Mouse (Mus musculus) heart, postnatal 0 days (tissue): ENCODE data around the gene Epha2. TPM values are rescaled to one million over a fixed set of nuclear protein-coding genes. Genes with fewer than 3 reads are reported as not detected.

Experiments
- ATAC-seq: fragments of 200-750 bp; cut with Nextera tagmentation; 2 replicates; pipeline ENCODE4 v1.8.0; 2017; ENCODE audit warnings: low read depth, moderate number of reproducible peaks, moderate library complexity; ENCODE audit not compliant: insufficient read depth
- DNase-seq: peaks from one replicate; pipeline ENCODE4 v3.0.0-alpha.2; 2016; ENCODE audit warnings: low spot score
- H3K27ac ChIP-seq: fragments of 300-500 bp; sonication (generic); 2 replicates; pipeline ENCODE4 v1.5.1; 2014; ENCODE audit warnings: low read depth, mild to moderate bottlenecking
- H3K27me3 ChIP-seq: fragments of 300-500 bp; sonication (generic); 2 replicates; pipeline ENCODE4 v1.6.1; 2014; ENCODE audit warnings: low read length, mixed read lengths; ENCODE audit not compliant: control insufficient read depth, insufficient read depth
- H3K36me3 ChIP-seq: fragments of 300-500 bp; sonication (generic); replicated peaks from 2 replicates; pipeline ENCODE4 v1.6.1; 2014; ENCODE audit warnings: low read length, mixed read lengths; ENCODE audit not compliant: control insufficient read depth, insufficient read depth
- H3K4me1 ChIP-seq: fragments of 300-500 bp; sonication (generic); 2 replicates; pipeline ENCODE4 v1.6.1; 2014; ENCODE audit warnings: antibody characterized with exemption; ENCODE audit not compliant: control insufficient read depth, insufficient read depth
- H3K4me2 ChIP-seq: fragments of 300-500 bp; sonication (generic); 2 replicates; pipeline ENCODE4 v1.6.1; 2014; ENCODE audit warnings: low read depth, mild to moderate bottlenecking, low read length, moderate library complexity
- H3K4me3 ChIP-seq: fragments of 300-500 bp; sonication (generic); 2 replicates; pipeline ENCODE4 v1.5.1; 2014; ENCODE audit warnings: low read depth, low read length
- H3K9ac ChIP-seq: fragments of 300-500 bp; sonication (generic); replicated peaks from 2 replicates; pipeline ENCODE4 v1.6.1; 2014; ENCODE audit warnings: low read depth, low read length, mixed read lengths
- H3K9me3 ChIP-seq: fragments of 300-500 bp; sonication (generic); replicated peaks from 2 replicates; pipeline ENCODE4 v1.6.1; 2016; ENCODE audit warnings: low read length; ENCODE audit not compliant: control insufficient read depth
- CTCF ChIP-seq: IDR thresholded peaks from 2 replicates; pipeline ENCODE4 v1.5.1; 2016; ENCODE audit warnings: antibody characterized with exemption, control low read depth, low read depth
- EP300 ChIP-seq: IDR thresholded peaks from 2 replicates; pipeline ENCODE4 v1.6.1; 2016; ENCODE audit warnings: antibody characterized with exemption, low read depth
- WGBS: fragments of 180-500 bp; shearing (Covaris S2); extraction: QIAGEN DNeasy Blood & Tissue Kit; methylation state at CpG from one replicate; pipeline ENCODE4 v1.1.7; 2014; 5-methylcytosine and 5-hydroxymethylcytosine counted together
- polyA plus RNA-seq: library from polyadenylated mRNA; unstranded; fragments of >200 nt; fragmentation: Nextera tagmentation; extraction: Ambion mirVana; gene quantifications from 2 replicates; pipeline ENCODE4 v1.2.1, GENCODE M21; 2015
- total RNA-seq: library from RNA; depleted of rRNA; stranded (reverse); fragments of >200 nt; gene quantifications from 2 replicates; pipeline ENCODE4 v1.2.3, GENCODE M21; 2014; ENCODE audit warnings: low replicate concordance

The Epha2 gene
- total and polyA plus RNA-seq, 2 experiments from 2014 or later, result 1.4 to 11.7 TPM

DNA sequence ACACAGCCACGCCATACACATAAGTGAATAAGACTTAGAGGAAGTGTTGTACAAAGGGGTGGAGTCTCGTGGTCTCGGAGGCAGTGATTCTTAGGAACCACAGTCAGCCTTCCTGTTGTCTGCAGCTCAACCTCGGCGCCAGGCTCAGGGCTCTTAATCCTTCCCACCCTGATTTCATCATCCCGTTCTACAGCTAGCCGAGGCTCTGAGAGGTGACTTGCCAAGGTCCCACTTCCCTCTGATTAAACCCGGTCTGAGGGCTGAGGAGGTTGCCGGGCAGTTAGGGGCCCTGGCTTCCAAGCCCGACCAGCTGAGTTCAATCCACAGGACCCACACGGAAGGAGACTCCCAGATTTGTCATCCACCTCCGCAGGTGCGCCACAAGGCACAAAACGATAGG, 28.2 kb upstream of the Epha2 start:
- ATAC-seq (peak; percentile 10), DNase-seq (no peak)
- Histone ChIP-seq H3K9me3 (no peaks in the 10 kb centered on the region), H3K4me2 (peak overlapping the region; percentile 45), H3K27me3 (no peaks in the 10 kb centered on the region), H3K36me3 (no peaks in the 10 kb centered on the region), H3K9ac (no peak overlapping the region), H3K4me1 (peaks cover 5% of the 10 kb centered on the region), H3K27ac (peak overlapping the region; percentile 7; the same call in 1 of the 2 replicates), H3K4me3 (peak overlapping the region; percentile 11; the same call in 1 of the 2 replicates)
- TF ChIP-seq CTCF (no peak), EP300 (no peak)
- 18% methylated on average over 14 of the region's 14 CpGs for WGBS

DNA sequence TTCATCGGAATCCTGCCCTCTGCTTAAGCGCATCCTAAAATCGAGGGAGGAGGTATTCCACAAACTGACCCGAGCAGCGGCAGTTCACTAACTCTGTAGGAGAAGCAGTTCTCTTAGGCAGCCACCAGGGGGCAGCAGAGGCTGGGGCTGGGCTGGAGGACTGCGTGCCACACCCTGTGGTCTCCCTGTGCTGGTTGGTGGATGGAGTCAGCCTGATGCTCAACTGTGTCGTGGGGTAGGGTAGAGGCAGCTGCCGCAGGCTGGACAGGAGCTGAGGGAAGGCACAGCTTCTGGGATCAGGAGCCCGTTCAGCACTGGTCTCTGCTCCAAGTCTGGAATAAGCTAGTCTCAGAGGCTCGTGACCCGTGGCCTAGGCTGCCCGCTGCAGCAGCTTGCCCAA, 27.7 kb upstream of the Epha2 start:
- WGBS, result 21% methylated on average over 12 of the region's 12 CpGs
- Histone ChIP-seq H3K4me3 (peak overlapping the region; percentile 11; the same call in 1 of the 2 replicates), H3K4me1 (peaks cover 5% of the 10 kb centered on the region), H3K27ac (peak overlapping the region; percentile 7; the same call in 1 of the 2 replicates), H3K36me3 (no peaks in the 10 kb centered on the region), H3K9ac (no peak overlapping the region), H3K4me2 (peak overlapping the region; percentile 45), H3K27me3 (no peaks in the 10 kb centered on the region), H3K9me3 (no peaks in the 10 kb centered on the region)
- DNase-seq (peak; percentile 85), ATAC-seq (peak; percentile 70)
- no peak for TF ChIP-seq EP300
- TF ChIP-seq CTCF, result peak; percentile 99

DNA sequence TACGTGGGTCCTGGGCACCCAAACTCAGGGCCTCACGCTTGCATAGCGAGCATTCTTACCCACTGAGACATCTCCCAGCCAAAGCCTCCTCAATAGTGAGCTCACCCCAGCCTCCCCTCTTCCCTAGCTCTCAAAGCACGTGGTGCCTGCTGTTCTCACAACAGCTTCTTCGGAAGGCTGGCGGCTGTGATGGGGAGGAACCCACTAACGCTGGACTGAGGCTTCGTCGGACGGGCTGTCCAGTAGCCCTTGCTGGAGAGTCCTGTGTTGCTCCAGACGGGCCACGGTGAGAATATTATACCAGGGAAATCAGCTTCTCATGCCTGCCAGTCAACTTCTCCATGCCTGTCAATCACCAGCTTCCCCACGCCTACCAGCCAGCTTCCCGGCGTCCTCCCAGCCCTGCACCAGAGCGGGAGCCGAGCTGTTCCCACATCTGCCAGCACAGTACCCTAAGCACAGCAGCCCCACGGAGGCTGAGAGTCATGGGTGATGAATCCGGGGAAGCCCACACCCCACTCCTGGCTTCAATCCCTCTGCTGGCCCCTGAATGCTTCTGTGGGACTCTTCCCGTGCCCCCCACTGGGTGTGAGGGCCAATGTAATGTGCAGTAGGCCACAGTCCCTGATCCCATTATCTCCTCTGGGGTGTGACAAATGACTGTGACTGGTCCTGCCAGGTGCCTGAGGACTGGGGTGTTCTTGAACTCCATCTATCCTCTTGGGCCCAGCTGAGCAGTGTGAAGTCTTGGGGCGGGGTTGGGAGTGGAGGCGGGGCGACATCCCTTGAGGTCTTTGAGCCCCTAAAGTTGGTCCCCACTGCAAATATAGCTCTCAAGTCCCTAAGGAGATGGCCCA, 26.3 kb upstream of the Epha2 start:
- WGBS, result 44% methylated on average over 23 of the region's 23 CpGs
- Histone ChIP-seq H3K9me3 (no peaks in the 10 kb centered on the region), H3K4me1 (peaks cover 5% of the 10 kb centered on the region), H3K27me3 (no peaks in the 10 kb centered on the region), H3K4me3 (no peak overlapping the region), H3K27ac (no peak overlapping the region), H3K9ac (no peak overlapping the region), H3K4me2 (no peak overlapping the region), H3K36me3 (no peaks in the 10 kb centered on the region)
- no peak for ATAC-seq
- no peak for DNase-seq
- TF ChIP-seq EP300, result no peak
- no peak for TF ChIP-seq CTCF

DNA sequence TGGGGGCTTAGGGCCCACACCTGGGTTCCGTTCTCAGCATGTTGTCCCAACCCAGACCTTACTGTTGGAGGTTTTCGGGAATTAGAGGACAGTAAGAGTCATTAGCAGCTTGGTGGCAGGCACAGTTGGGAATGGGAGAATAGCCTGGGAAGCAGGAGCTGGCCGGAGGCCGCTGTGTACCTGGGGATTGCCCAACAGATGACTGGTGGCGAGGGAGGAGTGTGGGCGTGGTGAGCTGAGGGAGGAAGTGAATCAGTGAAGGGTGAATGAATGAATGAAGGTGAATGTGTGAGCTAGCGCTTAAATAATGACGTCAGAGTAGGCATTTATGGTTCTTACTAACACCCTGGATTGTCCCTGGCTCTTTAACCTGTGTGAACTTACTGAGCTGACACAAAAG, 23.9 kb upstream of the Epha2 start:
- TF ChIP-seq EP300 (no peak), CTCF (no peak)
- WGBS, result 86% methylated on average over 8 of the region's 8 CpGs
- no peaks in the 10 kb centered on the region for H3K27me3 ChIP-seq
- no peaks in the 10 kb centered on the region for H3K36me3 ChIP-seq
- H3K9me3 ChIP-seq, result no peaks in the 10 kb centered on the region
- no peak for DNase-seq
- H3K4me2 ChIP-seq, result no peak overlapping the region
- H3K4me3 ChIP-seq, result no peak overlapping the region
- ATAC-seq, result no peak
- H3K9ac ChIP-seq, result no peak overlapping the region
- peaks cover 12% of the 10 kb centered on the region for H3K4me1 ChIP-seq
- peak overlapping the region; percentile 88 for H3K27ac ChIP-seq

DNA sequence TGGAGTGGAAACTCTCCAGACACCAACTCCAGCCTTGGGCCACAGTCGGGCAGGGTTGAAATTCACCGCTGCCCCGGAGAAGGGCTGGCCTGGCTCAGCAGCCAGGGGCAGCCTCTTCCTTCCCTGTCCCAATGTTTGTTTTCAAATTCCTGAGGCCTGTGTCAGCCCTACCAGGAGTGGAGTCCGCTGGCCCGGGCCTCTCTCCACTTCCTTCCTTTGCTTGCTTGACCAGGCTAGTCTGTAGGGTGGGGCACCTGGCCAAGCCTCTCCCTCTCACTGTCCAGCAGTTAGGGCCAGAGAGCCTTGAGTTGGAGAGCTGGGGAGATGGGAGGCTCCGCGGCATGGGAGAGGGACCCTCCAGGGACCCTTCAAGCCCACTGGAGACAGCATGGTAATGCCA, 22.9 kb upstream of the Epha2 start:
- ATAC-seq, result peak; percentile 78

More for the DNA sequence above, 22.9 kb upstream of the Epha2 start:
- peak; percentile 88 for DNase-seq
- H3K4me1 ChIP-seq, result peaks cover 12% of the 10 kb centered on the region
- 34% methylated on average over 7 of the region's 7 CpGs for WGBS
- H3K36me3 ChIP-seq, result no peaks in the 10 kb centered on the region
- 0 out of 2 replicates have a peak overlapping the region, but pooled peaks have one; percentile 1 for H3K9ac ChIP-seq
- peak overlapping the region; percentile 19; the same call in 1 of the 2 replicates for H3K4me2 ChIP-seq
- H3K9me3 ChIP-seq, result no peaks in the 10 kb centered on the region
- no peak overlapping the region for H3K4me3 ChIP-seq
- H3K27ac ChIP-seq, result peak overlapping the region; percentile 88
- TF ChIP-seq CTCF (peak; percentile 35; the same call in 1 of the 2 replicates), EP300 (peak; percentile 48; the same call in 1 of the 2 replicates)
- H3K27me3 ChIP-seq, result no peaks in the 10 kb centered on the region
